Mouse (Mus musculus) liver, embryonic 14.5 days (tissue): ENCODE results near the gene Apbb2.

Source experiments
- CTCF ChIP-seq: IDR thresholded peaks from 2 replicates; pipeline ENCODE4 v1.5.1; 2016; ENCODE audit warnings: antibody characterized with exemption, low read depth, control low read depth
- EP300 ChIP-seq: IDR thresholded peaks from 2 replicates; pipeline ENCODE4 v1.6.1; 2016; ENCODE audit warnings: antibody characterized with exemption, low read depth

DNA sequence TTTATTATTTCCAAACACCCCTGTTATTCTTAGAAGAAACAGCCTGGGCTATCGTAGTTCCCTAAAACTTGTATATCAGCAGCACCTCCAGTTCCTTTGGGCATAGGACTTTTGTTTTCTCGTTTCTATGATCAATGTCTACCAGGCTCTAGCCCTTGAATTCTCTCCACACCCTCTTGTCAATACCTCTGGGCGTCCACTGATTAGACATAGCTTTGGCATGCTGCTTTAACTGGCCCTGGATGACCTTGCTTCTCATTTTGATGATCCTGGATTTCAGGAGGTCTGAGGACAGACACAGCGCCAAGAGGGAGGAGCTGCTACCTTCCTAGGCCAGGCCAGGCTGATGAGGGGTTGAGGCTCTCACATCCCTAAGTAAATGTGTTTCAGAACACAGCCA lies 196.6 kb downstream of the Apbb2 start:
- no peak for TF ChIP-seq CTCF
- no peak for TF ChIP-seq EP300
